Mouse (Mus musculus): ENCODE measurements at regions not wholly inside any gene's neighbourhood (a gene's known extent, or its start where the extent isn't known, plus 50 kb on each side); places are given as distances from the start of the nearest gene placed in this dataset.

DNA sequence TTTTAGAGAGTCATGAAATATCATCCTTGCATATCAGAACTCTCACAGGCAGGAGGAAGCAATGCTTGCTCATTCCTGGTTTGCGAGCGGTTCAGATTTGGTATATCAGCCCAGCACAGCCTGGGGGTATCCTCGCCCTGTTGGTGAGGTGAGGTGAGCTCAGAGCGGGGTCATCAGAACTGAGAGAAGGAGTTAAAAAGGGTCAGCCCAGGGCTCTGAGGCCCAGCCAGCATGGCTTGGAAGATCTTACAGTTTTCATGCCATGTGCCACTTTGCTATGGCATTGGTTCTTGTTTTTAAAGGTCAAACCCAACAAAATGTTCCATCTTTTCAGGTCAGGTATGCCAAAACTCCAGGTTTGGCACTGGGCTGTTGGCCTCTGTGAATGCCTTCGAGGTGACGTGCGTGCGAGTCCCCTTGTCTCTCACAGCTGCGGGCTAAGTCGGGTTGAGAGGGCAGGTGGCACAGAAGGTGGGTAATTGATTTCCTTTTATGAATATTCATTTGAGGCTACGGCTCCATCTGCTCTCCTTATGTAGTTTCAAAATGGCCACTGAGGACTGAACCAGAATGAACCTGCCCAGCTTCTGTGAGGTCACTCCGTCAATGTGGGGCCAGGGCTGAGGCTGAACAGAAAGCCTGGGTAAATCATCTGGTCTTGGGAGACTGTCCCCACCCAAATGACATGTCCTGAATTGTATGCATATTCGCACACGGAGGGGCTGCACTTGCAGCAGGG, 86.3 kb downstream of the Hhipl2 start:
- no peak for DNase-seq (ENCODE audit: low read depth, low spot score)

DNA sequence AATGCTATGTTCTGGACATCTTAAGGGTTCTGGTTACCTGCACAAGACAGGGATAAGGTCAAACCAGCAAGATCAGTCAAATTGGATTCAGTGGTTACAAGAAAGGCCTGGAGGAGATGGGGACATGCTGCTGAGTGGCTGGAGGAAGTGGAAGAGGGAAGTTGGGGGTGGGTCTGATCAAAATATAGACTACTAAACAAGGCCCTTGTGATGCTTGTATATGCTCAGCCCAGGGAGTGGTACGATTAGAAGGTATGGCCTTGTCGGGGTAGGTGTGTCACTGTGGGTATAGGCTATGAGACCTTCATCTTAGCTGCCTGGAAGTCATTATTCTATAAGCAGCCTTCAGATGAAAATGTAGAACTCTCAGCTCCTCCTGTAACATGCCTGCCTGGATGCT, 89.9 kb downstream of the Hhipl2 start:
- no peak for DNase-seq (ENCODE audit: low read depth, low spot score)

DNA sequence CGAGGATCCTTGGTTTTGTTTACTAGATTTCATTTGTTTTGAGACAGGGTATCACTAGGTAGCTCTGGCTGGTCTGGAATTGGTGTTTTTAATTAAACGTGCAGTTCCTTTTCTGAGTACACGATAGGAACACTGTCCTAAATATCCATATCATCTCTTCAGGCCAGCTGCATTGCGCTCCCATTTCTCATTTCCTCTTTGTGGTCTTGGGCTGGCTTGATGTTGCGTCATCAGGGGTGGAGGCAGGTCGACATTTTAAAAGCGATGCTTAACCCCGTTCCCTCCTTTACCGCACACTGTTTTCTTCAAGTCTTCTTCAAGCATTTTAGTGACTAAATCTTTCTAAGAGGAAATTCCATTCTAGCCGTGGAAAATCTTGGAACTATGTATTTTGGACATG, 92.7 kb downstream of the Hhipl2 start:
- no peak for DNase-seq (ENCODE audit: low read depth, low spot score)

DNA sequence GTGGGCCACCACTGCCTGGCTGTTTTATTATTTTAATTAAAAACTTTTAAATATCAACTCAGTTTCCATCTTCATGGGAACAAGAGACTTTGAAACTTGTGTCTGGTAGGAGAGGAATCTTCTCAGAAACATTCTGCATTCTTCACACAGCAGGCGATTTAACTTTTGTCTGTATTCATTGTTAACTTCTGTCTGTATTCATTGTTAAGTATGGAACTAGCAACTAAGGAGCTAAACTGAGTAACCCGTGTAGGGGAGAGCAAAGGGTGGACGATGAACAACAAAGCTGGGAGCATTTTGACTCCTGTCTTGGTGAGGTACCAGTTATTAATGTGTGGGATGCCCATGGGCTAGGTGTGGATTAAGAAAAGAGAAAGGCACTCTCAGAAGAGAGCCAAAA, 95.9 kb downstream of the Hhipl2 start:
- DNase-seq (ENCODE audit: low read depth, low spot score): peak; percentile 87

- peak; percentile 66 for DNase-seq (ENCODE audit: low read depth, low spot score)
Observed at GRCm38 (mm10) chr1:183514281-183514983, 96.4 kb downstream of the Hhipl2 start.

- no peak for DNase-seq (ENCODE audit: low read depth, low spot score)
Observed at GRCm38 (mm10) chr1:183514984-183515287, 96.9 kb downstream of the Hhipl2 start.

DNA sequence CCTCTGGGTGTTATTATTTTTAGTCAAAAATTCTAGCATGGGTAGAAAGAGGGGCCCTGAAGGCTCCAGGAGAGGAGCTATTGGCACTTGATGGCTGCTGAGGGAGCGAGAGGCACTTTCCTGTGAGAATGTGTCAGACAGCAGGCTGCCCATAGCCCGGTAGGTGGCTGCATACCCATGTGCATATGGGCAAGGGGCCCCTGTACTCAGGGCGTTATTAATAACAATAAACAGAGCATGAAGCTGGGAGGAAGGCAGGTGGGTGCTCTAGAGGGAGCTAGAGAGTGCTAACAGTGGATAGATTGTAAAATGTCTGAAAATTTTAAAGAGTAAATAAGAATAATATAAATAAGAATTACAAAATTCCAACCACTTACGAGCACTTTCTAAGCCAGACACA, 98.2 kb downstream of the Hhipl2 start:
- no peak for DNase-seq (ENCODE audit: low read depth, low spot score)

DNA sequence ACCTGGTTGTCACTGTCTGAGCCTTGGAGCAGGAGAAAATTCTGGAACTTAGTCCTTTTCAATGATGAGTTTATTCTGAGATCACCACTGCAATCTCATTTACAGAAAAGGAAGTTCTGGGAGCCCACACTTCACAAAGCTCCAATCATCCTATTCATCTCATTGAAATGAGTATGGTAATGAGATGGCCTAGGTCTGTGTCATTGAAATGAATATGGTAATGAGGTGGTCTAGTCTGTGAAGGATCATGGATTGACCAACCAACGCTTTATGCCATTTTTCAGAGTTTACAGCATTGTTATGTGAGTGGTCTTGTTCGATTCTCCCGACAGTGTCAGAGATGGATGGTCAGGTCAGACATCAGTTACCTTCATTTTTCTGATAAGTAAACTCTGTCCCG, 99.2 kb downstream of the Hhipl2 start:
- DNase-seq (ENCODE audit: low read depth, low spot score): peak; percentile 6

- no peak for DNase-seq (ENCODE audit: low read depth, low spot score)
Observed at GRCm38 (mm10) chr1:183521569-183521968, 103.6 kb downstream of the Hhipl2 start.

DNA sequence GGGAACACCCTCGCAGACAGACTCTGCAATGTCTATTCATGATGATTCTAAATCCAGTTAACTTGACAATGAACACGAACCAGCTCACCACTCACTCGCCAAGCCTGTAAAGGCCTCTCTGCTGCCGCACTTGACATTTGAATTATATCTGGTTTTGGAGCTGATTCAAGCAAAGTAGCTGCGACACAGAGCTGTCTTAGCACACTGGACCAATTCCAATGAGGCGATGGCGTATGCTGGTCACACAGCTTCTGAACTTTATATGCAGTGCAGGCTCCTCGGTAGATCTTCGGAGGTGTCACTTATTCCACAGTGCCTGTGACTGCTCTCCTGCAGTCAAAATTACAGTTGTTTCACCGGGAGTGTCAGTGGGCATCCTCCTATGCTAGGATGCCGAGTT, 115.4 kb downstream of the Hhipl2 start:
- DNase-seq (ENCODE audit: low read depth, low spot score): no peak

- no peak for DNase-seq (ENCODE audit: low read depth, low spot score)
Observed at GRCm38 (mm10) chr1:183548752-183549387, 130.9 kb downstream of the Hhipl2 start.

DNA sequence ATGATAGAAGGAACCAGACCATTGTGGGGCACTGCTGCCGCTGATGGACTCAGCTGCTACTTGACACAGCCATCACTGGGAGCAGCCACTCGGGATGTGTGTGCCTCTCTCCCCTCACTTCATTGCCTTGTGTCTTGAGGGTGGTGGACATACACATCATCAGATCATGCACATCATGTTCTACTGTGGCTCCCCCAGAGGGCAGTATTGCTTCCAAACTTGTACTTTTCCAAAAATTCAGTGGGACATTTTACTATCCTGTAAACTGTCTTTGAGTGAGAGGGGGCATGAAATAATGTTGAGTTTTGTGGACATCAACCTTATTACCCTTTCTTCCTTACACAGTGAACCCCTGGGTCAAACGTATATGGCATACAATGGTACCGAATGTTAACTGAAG, 134.6 kb downstream of the Hhipl2 start:
- no peak for DNase-seq (ENCODE audit: low read depth, low spot score)

DNA sequence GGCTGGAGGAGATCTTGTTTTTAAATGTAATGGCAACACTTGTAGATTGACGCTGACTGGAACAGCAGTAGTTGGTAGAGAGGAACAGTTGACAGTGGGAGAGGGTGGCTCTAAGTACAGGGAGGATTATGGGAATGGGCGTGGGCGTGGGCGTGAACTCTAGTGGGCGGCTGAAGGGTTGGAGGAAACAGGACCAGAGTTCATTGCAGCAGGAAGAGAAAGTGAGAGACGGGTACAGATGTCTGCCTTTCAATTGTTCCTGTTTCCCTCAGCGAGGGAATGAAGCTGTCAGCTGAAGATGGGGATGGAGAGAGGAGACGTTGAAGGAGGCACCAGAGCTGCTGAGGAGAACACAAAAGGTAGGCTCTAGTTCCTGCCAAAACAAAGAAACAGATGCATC, 135.2 kb downstream of the Hhipl2 start:
- DNase-seq (ENCODE audit: low read depth, low spot score): no peak

DNA sequence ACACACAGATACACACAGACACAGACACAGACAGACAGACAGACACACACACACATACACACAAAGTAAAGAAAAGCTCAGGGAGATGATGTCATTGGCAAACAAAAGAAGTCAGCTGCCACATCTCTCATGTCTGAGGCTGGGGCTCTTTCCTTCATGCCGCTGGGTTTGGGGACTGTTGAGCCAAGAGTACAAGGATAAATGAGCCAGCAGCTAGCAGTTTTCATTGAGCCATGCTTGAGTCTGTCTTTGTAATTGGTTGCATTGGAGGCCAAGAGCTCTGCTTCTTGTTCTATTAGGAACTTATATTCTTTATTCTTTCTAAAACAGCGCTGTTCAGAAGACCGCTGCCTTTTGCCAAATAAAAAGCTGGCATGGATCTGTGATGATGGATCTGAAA, 144.8 kb downstream of the Hhipl2 start:
- DNase-seq (ENCODE audit: low read depth, low spot score): no peak

- DNase-seq (ENCODE audit: low read depth, low spot score): no peak
Observed at GRCm38 (mm10) chr1:183573621-183574585, 155.9 kb downstream of the Hhipl2 start.

DNA sequence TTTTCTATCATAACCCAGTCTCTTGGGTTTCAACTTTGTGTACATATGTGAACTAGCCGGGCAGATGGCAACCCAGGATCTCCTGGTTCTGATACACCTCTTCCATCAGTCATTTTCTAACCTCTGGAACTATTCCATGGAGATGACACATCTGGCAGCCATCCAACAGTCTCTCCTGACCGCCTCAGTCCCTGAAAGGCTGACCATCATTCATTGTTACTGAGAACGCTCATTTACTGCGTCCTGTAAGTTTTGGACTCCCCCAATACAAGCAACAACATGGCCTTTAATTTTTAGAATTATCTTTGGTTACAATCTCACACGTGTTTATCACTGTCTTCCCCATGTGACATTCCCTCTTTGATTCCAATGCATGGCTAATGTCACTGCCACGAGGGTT, 166.8 kb downstream of the Hhipl2 start:
- DNase-seq (ENCODE audit: low read depth, low spot score): no peak

- no peak for DNase-seq (ENCODE audit: low read depth, low spot score)
Observed at GRCm38 (mm10) chr1:183586406-183586805, 168.4 kb downstream of the Hhipl2 start.

DNA sequence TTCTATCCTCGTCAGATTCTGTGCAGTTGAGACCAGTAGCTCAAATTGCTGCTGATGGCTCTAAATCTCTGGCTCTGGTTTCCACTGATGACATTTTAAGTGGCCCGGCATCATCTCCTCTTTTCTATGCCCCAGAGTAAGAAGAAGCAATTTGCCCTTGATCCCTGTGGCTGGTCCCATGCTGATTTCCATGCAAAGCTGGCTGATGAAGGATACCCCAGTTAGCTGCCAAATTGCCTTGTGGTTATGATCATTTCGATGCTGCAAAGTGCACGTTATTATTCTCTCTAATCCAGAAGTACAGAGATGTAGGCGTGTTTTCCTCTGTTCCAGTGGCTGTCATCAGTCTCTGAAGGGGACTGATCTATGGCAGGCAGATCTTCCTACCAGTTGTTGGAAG, 177.3 kb downstream of the Hhipl2 start:
- DNase-seq (ENCODE audit: low read depth, low spot score): no peak

- DNase-seq (ENCODE audit: low read depth, low spot score): no peak
Observed at GRCm38 (mm10) chr1:183600466-183600865, 182.5 kb downstream of the Hhipl2 start.

GRCm38 (mm10) chr1:183611966-183612694, 194.1 kb downstream of the Hhipl2 start:
- DNase-seq (ENCODE audit: low read depth, low spot score): no peak

GRCm38 (mm10) chr1:183619451-183620059, 201.5 kb downstream of the Hhipl2 start:
- no peak for DNase-seq (ENCODE audit: low read depth, low spot score)
